Mouse (Mus musculus): Measurements from ENCODE around the gene Actrt3. TPM values are rescaled to one million over a fixed set of nuclear protein-coding genes. Genes with fewer than 3 reads are reported as not detected.

The Actrt3 gene
- total and polyA plus RNA-seq, 3 experiments = 0.16 to 0.17 TPM; not detected in 1

GRCm38 (mm10) chr3:30648466-30648865 lies 48.7 kb upstream of the Actrt3 start:
- no peak overlapping the region for H3K9ac ChIP-seq (ENCODE audit: insufficient read depth, low read depth)
- H3K4me2 ChIP-seq (ENCODE audit: insufficient read depth, low read depth, poor library complexity, severe bottlenecking) = no peak overlapping the region
- TF ChIP-seq CHD2 (IDR thresholded peaks at IDR 0.05; ENCODE audit: low read length) (no peak), ZKSCAN1 (IDR thresholded peaks at IDR 0.05; ENCODE audit: borderline replicate concordance, low read depth, low read length) (no peak), MAFK (IDR thresholded peaks at IDR 0.05; ENCODE audit: insufficient replicate concordance, low read length) (no peak), MYC (IDR thresholded peaks at IDR 0.05; ENCODE audit: low read depth, low read length) (no peak), JUND (conservative IDR thresholded peaks at IDR 0.05; ENCODE audit: low read depth, low read length) (no peak), POLR2A (IDR thresholded peaks at IDR 0.05; ENCODE audit: low read depth, low read length) (no peak), POLR2AphosphoS2 (IDR thresholded peaks at IDR 0.05; ENCODE audit: low read depth, low read length) (no peak), BHLHE40 (IDR thresholded peaks at IDR 0.05; ENCODE audit: low read depth, low read length) (no peak), HCFC1 (IDR thresholded peaks at IDR 0.05; ENCODE audit: low read depth, low read length) (no peak), TCF12 (IDR thresholded peaks at IDR 0.05; ENCODE audit: low read depth, low read length) (no peak), SMC3 (IDR thresholded peaks at IDR 0.05; ENCODE audit: low read depth, low read length) (no peak), KAT2A (IDR thresholded peaks at IDR 0.05; ENCODE audit: insufficient replicate concordance, low read length) (no peak)
- no peak overlapping the region for H3K27ac ChIP-seq (ENCODE audit: insufficient read depth, low read depth)
- H3K4me1 ChIP-seq (ENCODE audit: control insufficient read depth in 1 of 2, insufficient read depth in 2 of 2) = no peaks in the 10 kb centered on the region
- dilution Hi-C loops (cut with MboI; ENCODE audit: extremely low pct_ligation_motif_present, extremely low pct_unique_long_range_greater_than_20kb, low sequenced_read_pairs) = no loop called here
- in situ Hi-C loops (cut with MboI; ENCODE audit: low pct_ligation_motif_present, low pct_unique_long_range_greater_than_20kb, low sequenced_read_pairs) = no loop called here
- no peak for DNase-seq (ENCODE audit: extremely low read depth)
- H3K4me3 ChIP-seq (replicated peaks in 1 of 3; ENCODE audit: low read depth in 2 of 3, low read length in 2 of 3, poor library complexity in 1 of 3) = no peak overlapping the region
- no peaks in the 10 kb centered on the region for H3K9me3 ChIP-seq (replicated peaks; ENCODE audit: low read length)
- H3K36me3 ChIP-seq (replicated peaks in 1 of 2; ENCODE audit: control insufficient read depth in 1 of 2, insufficient read depth in 1 of 2, low read length in 1 of 2) = no peaks in the 10 kb centered on the region
- H3K79me2 ChIP-seq (replicated peaks; ENCODE audit: control insufficient read depth, extremely low read depth, insufficient read depth, poor library complexity, severe bottlenecking) = no peaks in the 10 kb centered on the region
- H3K27me3 ChIP-seq (replicated peaks) = no peaks in the 10 kb centered on the region

- dilution Hi-C loops (cut with MboI; ENCODE audit: extremely low pct_ligation_motif_present, extremely low pct_unique_long_range_greater_than_20kb, low sequenced_read_pairs) (no loop called here), in situ Hi-C loops (cut with MboI; ENCODE audit: low pct_ligation_motif_present, low pct_unique_long_range_greater_than_20kb, low sequenced_read_pairs) (no loop called here)
- TF ChIP-seq GABPA (IDR thresholded peaks at IDR 0.05; ENCODE audit: insufficient replicate concordance, low read depth, low read length) (no peak), ZNF384 (IDR thresholded peaks at IDR 0.05; ENCODE audit: low read depth, low read length) (no peak), JUND (conservative IDR thresholded peaks at IDR 0.05; ENCODE audit: low read depth, low read length) (no peak), CHD2 (IDR thresholded peaks at IDR 0.05; ENCODE audit: low read length) (no peak), CHD1 (IDR thresholded peaks at IDR 0.05; ENCODE audit: low read depth, low read length) (no peak), TBP (conservative IDR thresholded peaks at IDR 0.05; ENCODE audit: low read depth, low read length) (no peak), ZC3H11A (IDR thresholded peaks at IDR 0.05; ENCODE audit: low read depth, low read length) (no peak), ZMIZ1 (IDR thresholded peaks at IDR 0.05; ENCODE audit: low read depth, low read length) (no peak), SMC3 (IDR thresholded peaks at IDR 0.05; ENCODE audit: low read depth, low read length) (no peak), CTCF (conservative IDR thresholded peaks at IDR 0.05 in 1 of 2, IDR thresholded peaks at IDR 0.05 in 1 of 2; ENCODE audit: low read depth in 2 of 2, low read length in 2 of 2) (no peak), MYC (IDR thresholded peaks at IDR 0.05; ENCODE audit: low read depth, low read length) (no peak), ELF1 (IDR thresholded peaks at IDR 0.05; ENCODE audit: low read depth, low read length) (no peak), TCF12 (IDR thresholded peaks at IDR 0.05; ENCODE audit: low read depth, low read length) (no peak), NRF1 (IDR thresholded peaks at IDR 0.05; ENCODE audit: low read depth, low read length) (no peak), E2F4 (IDR thresholded peaks at IDR 0.05; ENCODE audit: insufficient replicate concordance, low read depth, low read length) (no peak), ZKSCAN1 (IDR thresholded peaks at IDR 0.05; ENCODE audit: borderline replicate concordance, low read depth, low read length) (no peak), IRF4 (IDR thresholded peaks at IDR 0.05; ENCODE audit: low read depth, low read length) (no peak), POLR2AphosphoS2 (IDR thresholded peaks at IDR 0.05; ENCODE audit: low read depth, low read length) (no peak), SIN3A (IDR thresholded peaks at IDR 0.05; ENCODE audit: low read length) (no peak)
- Histone ChIP-seq H3K27ac (ENCODE audit: insufficient read depth, low read depth) (no peak within 1 kb of the TSS), H3K36me3 (replicated peaks in 1 of 2; ENCODE audit: control insufficient read depth in 1 of 2, insufficient read depth in 1 of 2, low read length in 1 of 2) (no peaks in the 10 kb centered on the region), H3K9me3 (replicated peaks; ENCODE audit: low read length) (no peaks in the 10 kb centered on the region), H3K27me3 (replicated peaks) (no peaks in the 10 kb centered on the region), H3K4me2 (ENCODE audit: insufficient read depth, low read depth, poor library complexity, severe bottlenecking) (no peak within 1 kb of the TSS), H3K4me1 (ENCODE audit: control insufficient read depth in 1 of 2, insufficient read depth in 2 of 2) (no peaks in the 10 kb centered on the region), H3K4me3 (replicated peaks in 1 of 3; ENCODE audit: low read depth in 2 of 3, low read length in 2 of 3, poor library complexity in 1 of 3) (no peak within 1 kb of the TSS), H3K79me2 (replicated peaks; ENCODE audit: control insufficient read depth, extremely low read depth, insufficient read depth, poor library complexity, severe bottlenecking) (no peaks in the 10 kb centered on the region), H3K9ac (ENCODE audit: insufficient read depth, low read depth) (no peak within 1 kb of the TSS)
- no peak for DNase-seq (ENCODE audit: extremely low read depth)
Observed at GRCm38 (mm10) chr3:30647440-30648090, 47.8 kb upstream of the Actrt3 start, which contains the start of gene Lrrc34. Gene Lrrc34, minus strand, starts transcription at chr3:30647869.
